Mouse (Mus musculus) midbrain, postnatal 0 days (tissue): ENCODE data around the gene Olfr1417. TPM values are rescaled to one million over a fixed set of nuclear protein-coding genes. Genes with fewer than 3 reads are reported as not detected.

Source experiments
- ATAC-seq: fragments of 200-750 bp; cut with Nextera tagmentation; 2 replicates; pipeline ENCODE4 v1.8.0; 2017; ENCODE audit warnings: moderate number of reproducible peaks, mild to moderate bottlenecking, moderate TSS enrichment, moderate library complexity; ENCODE audit not compliant: low FRiP score
- DNase-seq: peaks from one replicate; pipeline ENCODE4 v3.0.0-alpha.2; 2015; ENCODE audit warnings: low spot score
- H3K27ac ChIP-seq: fragments of 300-500 bp; sonication (generic); 2 replicates; pipeline ENCODE4 v1.5.1; 2014; ENCODE audit warnings: low read depth, mild to moderate bottlenecking, low read length, mixed read lengths
- H3K27me3 ChIP-seq: fragments of 300-500 bp; sonication (generic); 2 replicates; pipeline ENCODE4 v1.6.1; 2014; ENCODE audit warnings: low read length, control low read depth, mixed read lengths; ENCODE audit not compliant: insufficient read depth
- H3K36me3 ChIP-seq: fragments of 300-500 bp; sonication (generic); 2 replicates; pipeline ENCODE4 v1.6.1; 2014; ENCODE audit warnings: low read length, control low read depth, mixed read lengths; ENCODE audit not compliant: insufficient read depth
- H3K4me1 ChIP-seq: fragments of 300-500 bp; sonication (generic); 2 replicates; pipeline ENCODE4 v1.6.1; 2014; ENCODE audit warnings: mild to moderate bottlenecking, control low read depth, antibody characterized with exemption, low read length, mixed read lengths; ENCODE audit not compliant: insufficient read depth
- H3K4me2 ChIP-seq: fragments of 300-500 bp; sonication (generic); 2 replicates; pipeline ENCODE4 v1.6.1; 2014; ENCODE audit warnings: low read depth, mild to moderate bottlenecking, low read length, mixed read lengths; ENCODE audit not compliant: poor library complexity, severe bottlenecking
- H3K4me3 ChIP-seq: fragments of 300-500 bp; sonication (generic); 2 replicates; pipeline ENCODE4 v1.5.1; 2014; ENCODE audit warnings: low read depth, mild to moderate bottlenecking, low read length, moderate library complexity
- H3K9ac ChIP-seq: fragments of 300-500 bp; sonication (generic); replicated peaks from 2 replicates; pipeline ENCODE4 v1.6.1; 2014; ENCODE audit warnings: mild to moderate bottlenecking, low read length, moderate library complexity, mixed read lengths; ENCODE audit not compliant: poor library complexity, severe bottlenecking
- H3K9me3 ChIP-seq: fragments of 300-500 bp; sonication (generic); 2 replicates; pipeline ENCODE4 v1.6.1; 2016; ENCODE audit warnings: low read length, control low read depth
- CTCF ChIP-seq: IDR thresholded peaks from 2 replicates; pipeline ENCODE4 v1.5.1; 2016; ENCODE audit warnings: antibody characterized with exemption, mild to moderate bottlenecking
- WGBS: fragments of 180-500 bp; shearing (Covaris S2); extraction: QIAGEN DNeasy Blood & Tissue Kit; methylation state at CpG from one replicate; pipeline ENCODE4 v1.1.7; 2014; 5-methylcytosine and 5-hydroxymethylcytosine counted together
- polyA plus RNA-seq: library from polyadenylated mRNA; unstranded; fragments of >200 nt; fragmentation: Nextera tagmentation; extraction: Ambion mirVana; gene quantifications from 2 replicates; pipeline ENCODE4 v1.2.1, GENCODE M21; 2015
- total RNA-seq: library from RNA; depleted of rRNA; stranded (reverse); fragments of >200 nt; gene quantifications from 2 replicates; pipeline ENCODE4 v1.2.3, GENCODE M21; 2014

Gene Olfr1417
- total and polyA plus RNA-seq, 2 experiments from 2014 or later = 0.16 TPM; not detected in 1

- no peak overlapping the region for H3K9ac ChIP-seq
- TF ChIP-seq CTCF = no peak
- DNase-seq (no peak), ATAC-seq (no peak)
- no peak overlapping the region for H3K27ac ChIP-seq
- WGBS = 82% methylated on average over 5 of the region's 5 CpGs
- H3K4me2 ChIP-seq = no peak overlapping the region
- no peaks in the 10 kb centered on the region for H3K36me3 ChIP-seq
- no peaks in the 10 kb centered on the region for H3K27me3 ChIP-seq
- no peak overlapping the region for H3K4me3 ChIP-seq
- H3K9me3 ChIP-seq = no peaks in the 10 kb centered on the region
- H3K4me1 ChIP-seq = peaks cover 11% of the 10 kb centered on the region; the same call in 1 of the 2 replicates
Measured at GRCm38 (mm10) chr19:11810003-11810758, 28.8 kb downstream of the Olfr1417 start.

- H3K4me3 ChIP-seq = no peak overlapping the region
- 84% methylated on average over 2 of the region's 2 CpGs for WGBS
- H3K9me3 ChIP-seq = no peaks in the 10 kb centered on the region
- no peak overlapping the region for H3K9ac ChIP-seq
- ATAC-seq (no peak), DNase-seq (no peak)
- TF ChIP-seq CTCF = no peak
- no peak overlapping the region for H3K4me2 ChIP-seq
- no peaks in the 10 kb centered on the region for H3K27me3 ChIP-seq
- peaks cover 8% of the 10 kb centered on the region; the same call in 1 of the 2 replicates for H3K4me1 ChIP-seq
- H3K27ac ChIP-seq = no peak overlapping the region
- H3K36me3 ChIP-seq = no peaks in the 10 kb centered on the region
Measured at GRCm38 (mm10) chr19:11808452-11808851, 30.6 kb downstream of the Olfr1417 start.

- Histone ChIP-seq H3K36me3 (0 out of 2 replicates have a peak, but pooled peaks cover 2% of the 10 kb centered on the region), H3K27me3 (no peaks in the 10 kb centered on the region), H3K4me3 (no peak overlapping the region), H3K9ac (no peak overlapping the region), H3K4me2 (no peak overlapping the region), H3K27ac (no peak overlapping the region), H3K9me3 (no peaks in the 10 kb centered on the region), H3K4me1 (peaks cover 8% of the 10 kb centered on the region; the same call in 1 of the 2 replicates)
- no peak for DNase-seq
- no peak for ATAC-seq
- no peak for TF ChIP-seq CTCF
- 20% methylated on average over 6 of the region's 6 CpGs for WGBS
Measured at GRCm38 (mm10) chr19:11807822-11808221, 31.2 kb downstream of the Olfr1417 start.

- ATAC-seq = no peak
- H3K4me1 ChIP-seq = peaks cover 7% of the 10 kb centered on the region; the same call in 1 of the 2 replicates
- no peak for TF ChIP-seq CTCF
- no peak overlapping the region for H3K4me3 ChIP-seq
- H3K9me3 ChIP-seq = no peaks in the 10 kb centered on the region
- no peak overlapping the region for H3K9ac ChIP-seq
- 0 out of 2 replicates have a peak, but pooled peaks cover 2% of the 10 kb centered on the region for H3K36me3 ChIP-seq
- no peak overlapping the region for H3K4me2 ChIP-seq
- H3K27ac ChIP-seq = no peak overlapping the region
- WGBS = 68% methylated on average over 2 of the region's 2 CpGs
- H3K27me3 ChIP-seq = no peaks in the 10 kb centered on the region
- no peak for DNase-seq
Measured at GRCm38 (mm10) chr19:11807251-11807650, 31.8 kb downstream of the Olfr1417 start.

GRCm38 (mm10) chr19:11804423-11804822, 34.6 kb downstream of the Olfr1417 start:
- no peak overlapping the region for H3K9ac ChIP-seq
- no peak overlapping the region for H3K4me3 ChIP-seq
- ATAC-seq (no peak), DNase-seq (no peak)
- no peaks in the 10 kb centered on the region for H3K9me3 ChIP-seq
- H3K27ac ChIP-seq = no peak overlapping the region
- no peak overlapping the region for H3K4me2 ChIP-seq
- H3K27me3 ChIP-seq = no peaks in the 10 kb centered on the region
- no peak for TF ChIP-seq CTCF
- 0 out of 2 replicates have a peak, but pooled peaks cover 4% of the 10 kb centered on the region for H3K36me3 ChIP-seq
- 83% methylated on average over 1 of the region's 1 CpGs for WGBS
- no peaks in the 10 kb centered on the region for H3K4me1 ChIP-seq

- no peak overlapping the region for H3K27ac ChIP-seq
- 0 out of 2 replicates have a peak, but pooled peaks cover 4% of the 10 kb centered on the region for H3K36me3 ChIP-seq
- ATAC-seq (no peak), DNase-seq (no peak)
- TF ChIP-seq CTCF = 0 out of 2 replicates have a peak, but pooled peaks have one; percentile 16
- H3K4me1 ChIP-seq = no peaks in the 10 kb centered on the region
- no peak overlapping the region for H3K9ac ChIP-seq
- no peak overlapping the region for H3K4me2 ChIP-seq
- no peaks in the 10 kb centered on the region for H3K27me3 ChIP-seq
- H3K4me3 ChIP-seq = no peak overlapping the region
- WGBS = 76% methylated on average over 8 of the region's 8 CpGs
- no peaks in the 10 kb centered on the region for H3K9me3 ChIP-seq
Measured at GRCm38 (mm10) chr19:11800531-11801315, 38.3 kb downstream of the Olfr1417 start.
